Mouse (Mus musculus) bone marrow macrophage, adult 2 months (primary cell): ENCODE data around the gene Sgsm3.

Source experiments
- CTCF ChIP-seq: IDR thresholded peaks from 2 replicates; pipeline ENCODE4 v1.5.1; 2012; ENCODE audit warnings: low read depth, mild to moderate bottlenecking, low read length, moderate library complexity
- POLR2A ChIP-seq: IDR thresholded peaks from 2 replicates; pipeline ENCODE4 v1.6.1; 2012; ENCODE audit warnings: mild to moderate bottlenecking, low read depth, low read length, borderline replicate concordance

GRCm38 (mm10) chr15:81013186-81013585 lies 35.6 kb downstream of the Sgsm3 start:
- TF ChIP-seq CTCF = no peak
- TF ChIP-seq POLR2A = no peak
